Mouse (Mus musculus) MEL (cell line): ENCODE measurements at regions not wholly inside any gene's neighbourhood (a gene's known extent, or its start where the extent isn't known, plus 50 kb on each side); places are given as distances from the start of the nearest gene placed in this dataset.
"Not testable (repeated sequence)": the region's sequence is repeated elsewhere in the genome, so short reads cannot be mapped to it uniquely, and the experiment has no call there.

Source experiments
- DNase-seq: peaks from one replicate; pipeline ENCODE4 v3.0.0; 2011; ENCODE audit warnings: low read depth, low spot score
- H3K27ac ChIP-seq: 2 replicates; pipeline ENCODE4 v1.5.1; 2012; ENCODE audit warnings: low read depth, mild to moderate bottlenecking, control low read depth, low read length, moderate library complexity; ENCODE audit not compliant: control insufficient read depth
- H3K27me3 ChIP-seq, 2 experiments: fragments of 150-350 bp in 1 of 2; sonication (generic) in 1 of 2; 2 replicates each; pipeline ENCODE4 v1.6.1; 2012; ENCODE audit warnings: low read length in 2 of 2, mild to moderate bottlenecking in 2 of 2, improper control_type of control experiment in 1 of 2, moderate library complexity in 1 of 2; ENCODE audit not compliant: insufficient read depth in 2 of 2, control insufficient read depth in 1 of 2
- H3K36me3 ChIP-seq, 2 experiments: 2 replicates each; pipeline ENCODE4 v1.6.1; 2012 to 2014; ENCODE audit warnings: low read length in 2 of 2, improper control_type of control experiment in 1 of 2, inconsistent platforms in 1 of 2, mild to moderate bottlenecking in 1 of 2; ENCODE audit not compliant: insufficient read depth in 2 of 2, control insufficient read depth in 1 of 2
- H3K4me1 ChIP-seq, 2 experiments: fragments of 150-350 bp in 1 of 2; sonication (generic) in 1 of 2; 2 replicates each; pipeline ENCODE4 v1.6.1; 2012; ENCODE audit warnings: low read length in 2 of 2, improper control_type of control experiment in 1 of 2, mild to moderate bottlenecking in 1 of 2; ENCODE audit not compliant: insufficient read depth in 2 of 2, control insufficient read depth in 1 of 2
- H3K4me3 ChIP-seq, 2 experiments: fragments of 150-350 bp in 1 of 2; sonication (generic) in 1 of 2; 2 replicates each; pipeline ENCODE4 v1.5.1; 2012; ENCODE audit warnings: low read depth in 2 of 2, low read length in 2 of 2, mild to moderate bottlenecking in 2 of 2, moderate library complexity in 2 of 2, control low read depth in 1 of 2, improper control_type of control experiment in 1 of 2; ENCODE audit not compliant: control insufficient read depth in 1 of 2, insufficient read depth in 1 of 2
- H3K79me2 ChIP-seq: 2 replicates; pipeline ENCODE4 v1.6.1; 2012; ENCODE audit warnings: mild to moderate bottlenecking, low read length, moderate library complexity; ENCODE audit not compliant: control insufficient read depth, poor library complexity, insufficient read depth
- H3K9ac ChIP-seq: 2 replicates; pipeline ENCODE4 v1.6.1; 2012; ENCODE audit warnings: low read depth, mild to moderate bottlenecking, control low read depth, low read length, moderate library complexity; ENCODE audit not compliant: control insufficient read depth, poor library complexity, severe bottlenecking
- H3K9me3 ChIP-seq: fragments of 150-350 bp; sonication (generic); replicated peaks from 2 replicates; pipeline ENCODE4 v1.6.1; 2012; ENCODE audit warnings: mild to moderate bottlenecking, low read length, improper control_type of control experiment, moderate library complexity; ENCODE audit not compliant: insufficient read depth
- BHLHE40 ChIP-seq: IDR thresholded peaks from 2 replicates; pipeline ENCODE4 v1.6.1; 2012; ENCODE audit warnings: low read depth, mild to moderate bottlenecking, inconsistent platforms, low read length, improper control_type of control experiment, borderline replicate concordance
- CTCF ChIP-seq, 3 experiments: IDR thresholded peaks in 2 of 3; conservative IDR thresholded peaks in 1 of 3; 2 replicates each; pipeline ENCODE4 v1.5.1; 2011 to 2012; ENCODE audit warnings: low read length in 3 of 3, low read depth in 2 of 3, mild to moderate bottlenecking in 2 of 3, improper control_type of control experiment in 1 of 3, inconsistent platforms in 1 of 3, mixed read lengths in 1 of 3, moderate library complexity in 1 of 3; ENCODE audit not compliant: control insufficient read depth in 1 of 3, insufficient read depth in 1 of 3, poor library complexity in 1 of 3, severe bottlenecking in 1 of 3
- GATA1 ChIP-seq: IDR thresholded peaks from 2 replicates; pipeline ENCODE4 v1.6.1; 2011; ENCODE audit warnings: low read depth, low read length, improper control_type of control experiment
- MAX ChIP-seq: IDR thresholded peaks from 2 replicates; pipeline ENCODE4 v1.6.1; 2011; ENCODE audit warnings: low read length, improper control_type of control experiment
- MXI1 ChIP-seq: IDR thresholded peaks from 2 replicates; pipeline ENCODE4 v1.6.1; 2011; ENCODE audit warnings: mild to moderate bottlenecking, low read depth, low read length, improper control_type of control experiment
- MYC ChIP-seq: IDR thresholded peaks from 2 replicates; pipeline ENCODE4 v1.6.1; 2011; ENCODE audit warnings: low read depth, mild to moderate bottlenecking, low read length, improper control_type of control experiment, moderate library complexity
- POLR2A ChIP-seq, 2 experiments: IDR thresholded peaks; 2 replicates each; pipeline ENCODE4 v1.6.1; 2011 to 2012; ENCODE audit warnings: low read length in 2 of 2, mild to moderate bottlenecking in 2 of 2, control low read depth in 1 of 2, improper control_type of control experiment in 1 of 2, low read depth in 1 of 2, moderate library complexity in 1 of 2; ENCODE audit not compliant: control insufficient read depth in 1 of 2, insufficient read depth in 1 of 2, poor library complexity in 1 of 2
- POLR2AphosphoS2 ChIP-seq: IDR thresholded peaks from 2 replicates; pipeline ENCODE4 v1.6.1; 2011; ENCODE audit warnings: low read length, improper control_type of control experiment
- POLR2AphosphoS5 ChIP-seq: IDR thresholded peaks from 2 replicates; pipeline ENCODE4 v1.6.1; 2012; ENCODE audit warnings: low read depth, borderline replicate concordance, mild to moderate bottlenecking, inconsistent platforms, low read length, moderate library complexity, mixed read lengths
- RAD21 ChIP-seq: IDR thresholded peaks from 2 replicates; pipeline ENCODE4 v1.6.1; 2011; ENCODE audit warnings: mild to moderate bottlenecking, low read depth, low read length, improper control_type of control experiment
- RCOR1 ChIP-seq: IDR thresholded peaks from 2 replicates; pipeline ENCODE4 v1.6.1; 2012; ENCODE audit warnings: low read depth, mild to moderate bottlenecking, inconsistent platforms, low read length, improper control_type of control experiment
- SIN3A ChIP-seq: IDR thresholded peaks from 2 replicates; pipeline ENCODE4 v1.6.1; 2012; ENCODE audit warnings: low read length, improper control_type of control experiment, inconsistent platforms
- TAL1 ChIP-seq: IDR thresholded peaks from 2 replicates; pipeline ENCODE4 v1.6.1; 2012; ENCODE audit warnings: mild to moderate bottlenecking, inconsistent platforms, low read length, moderate library complexity, mixed read lengths
- TBP ChIP-seq: IDR thresholded peaks from 2 replicates; pipeline ENCODE4 v1.8.0; 2011; ENCODE audit warnings: low read depth, low read length, improper control_type of control experiment
- TCF12 ChIP-seq: IDR thresholded peaks from 2 replicates; pipeline ENCODE4 v1.6.1; 2014; ENCODE audit warnings: low read depth, mild to moderate bottlenecking, inconsistent platforms, low read length, improper control_type of control experiment, moderate library complexity
- USF2 ChIP-seq, 2 experiments: IDR thresholded peaks; 2 replicates each; pipeline ENCODE4 v1.6.1; 2011 to 2012; ENCODE audit warnings: improper control_type of control experiment in 2 of 2, low read length in 2 of 2, borderline replicate concordance in 1 of 2, inconsistent platforms in 1 of 2, low read depth in 1 of 2, mild to moderate bottlenecking in 1 of 2; ENCODE audit not compliant: insufficient read depth in 1 of 2
- ZC3H11A ChIP-seq: IDR thresholded peaks from 2 replicates; pipeline ENCODE4 v1.6.1; 2012; ENCODE audit warnings: low read depth, mild to moderate bottlenecking, inconsistent platforms, low read length, improper control_type of control experiment
- ZKSCAN1 ChIP-seq: IDR thresholded peaks from 2 replicates; pipeline ENCODE4 v1.6.1; 2012; ENCODE audit warnings: low read depth, mild to moderate bottlenecking, inconsistent platforms, low read length, improper control_type of control experiment, moderate library complexity
- ZMIZ1 ChIP-seq: IDR thresholded peaks from 2 replicates; pipeline ENCODE4 v1.6.1; 2012; ENCODE audit warnings: low read depth, mild to moderate bottlenecking, inconsistent platforms, low read length, improper control_type of control experiment, moderate library complexity
- ZNF384 ChIP-seq: IDR thresholded peaks from 2 replicates; pipeline ENCODE4 v1.6.1; 2012; ENCODE audit warnings: low read depth, mild to moderate bottlenecking, inconsistent platforms, low read length, improper control_type of control experiment

DNA sequence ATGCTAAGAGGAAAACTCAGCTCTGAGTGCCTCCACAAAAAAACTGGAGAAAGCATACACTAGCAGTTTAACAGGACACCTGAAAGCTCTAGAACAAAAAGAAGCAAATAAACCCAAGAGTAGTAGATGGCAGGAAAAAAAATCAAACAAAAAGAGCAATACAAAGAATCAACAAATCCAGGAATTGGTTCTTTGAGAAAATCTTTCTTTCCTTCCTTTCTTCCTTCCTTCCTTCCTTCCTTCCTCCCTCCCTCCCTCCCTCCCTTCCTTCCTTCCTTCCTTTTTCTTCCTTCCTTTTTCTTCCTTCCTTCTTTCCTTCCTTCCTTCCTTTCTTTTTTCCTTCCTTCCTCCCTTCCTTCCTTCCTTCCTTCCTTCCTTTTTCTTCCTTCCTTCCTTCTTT lies 71.6 kb upstream of the Gap43 start:
- not testable (repeated sequence) for H3K27me3 ChIP-seq, H3K36me3 ChIP-seq, H3K4me1 ChIP-seq, H3K9me3 ChIP-seq, H3K9ac ChIP-seq, H3K27ac ChIP-seq, H3K4me3 ChIP-seq, H3K79me2 ChIP-seq
- peak; percentile 80 for DNase-seq

DNA sequence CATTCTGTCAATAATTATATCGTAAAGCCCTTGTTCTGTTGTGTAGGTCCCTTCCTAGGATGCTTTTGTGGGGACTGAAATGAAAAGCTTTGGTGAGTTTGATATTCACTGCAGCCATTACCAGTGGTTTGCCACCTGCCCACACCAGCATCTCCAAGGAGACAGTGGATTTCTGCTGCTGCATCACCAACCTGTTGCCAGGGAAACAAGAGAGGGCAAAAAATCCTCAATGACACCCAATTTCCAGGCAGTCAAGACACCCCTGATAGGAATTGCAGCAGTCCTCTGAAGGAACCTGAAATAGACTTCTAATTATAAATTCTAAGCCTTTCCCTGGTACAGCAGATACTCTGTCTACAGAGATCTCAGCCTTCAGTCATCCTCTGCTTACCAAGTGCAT lies 56.1 kb upstream of the Gap43 start:
- Histone ChIP-seq H3K9me3 (no peaks in the 10 kb centered on the region), H3K4me1 (no peaks in the 10 kb centered on the region), H3K27me3 (peaks cover 0 to 3% of the 10 kb centered on the region in 2 experiments; a peak in 1 of 4 replicates), H3K4me3 (no peak overlapping the region), H3K9ac (no peak overlapping the region), H3K79me2 (no peaks in the 10 kb centered on the region), H3K27ac (no peak overlapping the region), H3K36me3 (no peaks in the 10 kb centered on the region)
- no peak for DNase-seq
- TF ChIP-seq MYC (no peak), USF2 (IDR thresholded peaks at IDR 0.05; ENCODE audit: borderline replicate concordance in 1 of 2, insufficient read depth in 1 of 2, low read depth in 1 of 2, low read length in 2 of 2) (no peak), POLR2AphosphoS2 (no peak), TBP (no peak), CTCF (IDR thresholded peaks at IDR 0.05 in 2 of 3, conservative IDR thresholded peaks at IDR 0.05 in 1 of 3; ENCODE audit: control insufficient read depth in 1 of 3, insufficient read depth in 1 of 3, low read depth in 2 of 3, low read length in 3 of 3, poor library complexity in 1 of 3, severe bottlenecking in 1 of 3) (no peak), ZNF384 (no peak), ZKSCAN1 (no peak), RCOR1 (no peak), RAD21 (no peak), POLR2AphosphoS5 (no peak), MXI1 (no peak), TCF12 (no peak), MAX (no peak), ZMIZ1 (no peak), BHLHE40 (no peak), TAL1 (no peak), GATA1 (no peak), ZC3H11A (no peak), POLR2A (IDR thresholded peaks at IDR 0.05; ENCODE audit: control insufficient read depth in 1 of 2, insufficient read depth in 1 of 2, low read depth in 1 of 2, low read length in 2 of 2, poor library complexity in 1 of 2) (no peak), SIN3A (no peak)
